Mouse (Mus musculus) mature B cell (primary cell): ENCODE data around the gene Lgals12.

Source experiments
- in situ Hi-C: fragments of 300-500 bp; cut with MboI; formaldehyde crosslinking; loops from 2 replicates; pipeline ENCODE4 v1.14.3; 2019

Lgals12 gene

DNA sequence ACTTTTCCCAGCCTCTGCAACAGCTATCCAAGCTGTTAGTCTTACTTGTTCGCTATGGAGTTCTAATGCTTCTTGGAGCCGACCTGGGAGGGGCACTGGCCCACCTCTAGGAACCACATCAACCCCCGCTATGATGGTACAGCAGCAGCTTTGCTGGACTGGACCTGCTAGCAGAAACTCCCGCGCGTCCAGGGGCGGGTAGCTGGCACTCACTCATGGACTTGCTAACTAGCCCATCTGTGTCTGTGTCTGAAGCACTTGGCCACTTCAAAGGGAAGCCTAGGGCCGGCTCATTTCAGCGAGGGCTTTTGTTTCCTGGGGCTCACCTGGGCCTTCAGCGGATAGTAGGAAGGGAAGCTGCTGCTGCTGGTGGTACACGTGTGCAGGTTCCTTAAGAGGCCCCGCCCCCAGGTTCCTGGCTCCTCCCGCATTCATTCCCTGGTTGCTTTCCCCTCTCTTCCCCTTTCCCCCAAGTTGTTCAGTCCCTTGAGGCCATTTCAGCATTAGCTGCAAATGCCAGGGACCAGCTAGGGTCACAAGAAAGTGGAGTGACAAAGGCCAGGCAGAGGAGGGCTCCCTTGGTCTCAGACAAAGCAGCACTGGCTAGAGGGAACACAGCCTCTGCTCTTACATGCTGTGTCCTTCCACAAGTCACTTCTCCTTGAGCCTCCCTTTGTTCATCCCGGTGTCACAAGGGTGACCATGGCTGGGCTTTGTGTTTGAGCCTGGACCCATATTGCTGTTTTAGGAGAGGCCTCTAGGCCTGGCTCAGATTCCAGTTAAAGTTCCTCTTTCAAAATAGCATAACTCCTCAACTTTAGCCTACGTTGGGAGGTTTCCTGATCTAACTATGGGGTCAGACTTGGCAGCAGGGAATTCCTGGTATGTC is at the start of gene Lgals12:
Gene Lgals12, minus strand, starts transcription at position 393 of the 889 bp plus-strand sequence.
- in situ Hi-C loops: no loop called here

DNA sequence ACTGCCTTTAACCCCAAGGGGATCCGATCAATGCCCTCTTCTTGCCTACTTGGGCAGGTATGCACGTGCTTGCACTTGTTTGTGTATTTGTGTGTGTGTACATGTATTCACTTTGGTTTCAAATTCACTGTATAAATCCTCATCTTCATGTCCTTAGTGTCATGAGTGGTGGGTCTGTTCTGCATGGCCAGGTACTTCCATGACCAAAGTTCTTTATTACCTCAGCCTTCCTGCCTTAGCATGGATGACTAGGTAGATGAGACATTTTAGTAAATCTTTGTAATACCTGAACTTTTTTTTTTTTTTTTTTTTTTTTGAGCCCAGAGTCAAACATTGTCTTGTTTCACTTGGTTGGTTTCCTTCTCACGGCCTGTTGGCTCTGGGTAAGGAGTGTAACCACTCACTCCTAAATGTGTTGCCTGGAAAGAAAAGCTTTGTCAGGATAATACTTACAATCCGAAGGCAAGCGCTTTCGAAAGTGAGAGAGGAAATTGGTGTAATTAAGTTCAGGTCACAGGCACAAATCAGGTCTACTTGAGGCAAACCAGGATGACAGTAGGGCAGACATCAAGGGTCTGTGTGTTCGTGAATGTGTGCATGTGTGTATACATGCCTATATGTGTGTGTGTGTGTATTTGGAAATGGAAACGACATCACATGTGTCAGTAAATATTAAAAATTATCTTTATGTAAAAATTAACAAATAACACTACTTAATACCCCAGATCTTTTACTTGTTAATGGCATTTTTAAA is 42.1 kb upstream of the Lgals12 start:
- in situ Hi-C loops: no loop called here

- in situ Hi-C loops: no loop called here
Measured at GRCm38 (mm10) chr19:7633786-7634185, 26.8 kb upstream of the Lgals12 start.

- in situ Hi-C loops: no loop called here
Measured at GRCm38 (mm10) chr19:7633021-7633420, 26.0 kb upstream of the Lgals12 start.

GRCm38 (mm10) chr19:7617696-7618095 is 10.7 kb upstream of the Lgals12 start:
- in situ Hi-C loops: no loop called here

DNA sequence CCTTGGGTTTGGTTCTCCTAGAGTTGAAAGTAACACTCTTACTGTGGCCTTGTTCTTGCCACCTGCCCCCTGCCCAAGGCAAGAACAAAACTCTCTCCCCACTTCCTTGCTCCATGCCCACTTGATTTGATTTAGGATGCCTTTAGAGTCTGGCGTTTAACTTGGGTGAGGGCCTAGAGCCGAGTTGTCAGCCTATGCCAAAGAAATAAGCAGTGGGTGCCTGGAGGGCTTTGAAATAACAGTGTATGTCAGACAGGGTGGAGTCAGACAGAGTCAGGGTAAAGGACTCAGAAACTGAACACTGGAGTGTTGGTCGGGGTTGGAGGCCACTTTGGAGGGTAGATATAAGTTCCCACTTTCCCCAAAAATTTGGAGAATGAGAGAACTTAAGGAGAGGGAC is 10.1 kb upstream of the Lgals12 start:
- in situ Hi-C loops: no loop called here

DNA sequence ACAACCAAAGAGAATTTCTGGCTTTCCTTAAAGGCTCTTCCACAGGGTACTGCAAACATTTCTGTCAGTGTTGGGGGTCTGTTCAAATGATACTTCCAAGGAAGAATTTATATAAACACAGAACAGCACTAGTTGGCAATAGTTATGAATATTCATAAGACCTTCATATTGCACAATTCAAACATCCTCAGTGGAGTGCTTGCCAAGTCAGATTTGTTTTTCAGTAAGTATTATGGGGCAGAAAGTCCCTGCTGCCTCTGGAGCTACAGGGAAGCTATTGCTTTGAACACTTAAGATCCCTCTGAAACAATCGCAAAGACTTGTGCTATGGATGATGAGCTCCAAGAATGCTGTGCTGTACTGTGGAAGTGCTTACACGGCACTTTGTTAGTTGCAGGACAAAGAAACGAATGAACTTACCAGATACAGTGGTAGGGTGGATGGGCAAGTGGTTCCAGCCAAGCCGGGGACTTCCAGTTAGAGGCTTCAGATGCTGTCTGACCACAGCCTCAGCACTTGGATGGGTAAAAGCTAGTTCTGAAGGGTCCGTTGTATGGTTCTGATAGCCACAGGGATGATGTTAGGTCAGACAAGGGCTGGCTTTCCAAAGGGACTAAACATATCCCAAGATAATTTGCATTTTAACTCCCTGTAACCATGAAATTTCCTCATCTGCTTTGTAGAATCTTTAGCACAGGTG is 9.4 kb upstream of the Lgals12 start:
- in situ Hi-C loops: no loop called here

DNA sequence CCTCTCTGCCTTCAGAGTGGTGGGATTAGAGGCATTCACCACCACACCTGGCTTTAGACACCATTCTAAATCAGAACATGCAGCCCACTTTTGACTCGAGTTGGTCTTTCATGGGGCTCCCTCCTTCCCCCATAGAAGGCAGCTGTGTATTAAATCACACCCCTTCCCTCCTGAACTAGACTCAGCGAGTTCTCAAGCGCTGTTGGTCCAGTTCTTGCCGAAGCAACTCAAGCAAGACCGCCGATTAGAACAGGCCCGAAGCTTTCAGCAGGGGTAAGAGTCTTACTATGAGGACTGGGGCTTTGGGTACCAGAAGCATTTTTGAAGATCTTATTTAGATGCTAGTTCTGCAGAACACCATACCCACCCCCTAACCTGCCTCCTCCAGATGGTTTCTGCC is 6.2 kb upstream of the Lgals12 start:
- in situ Hi-C loops: no loop called here

GRCm38 (mm10) chr19:7611942-7612757 is 5.2 kb upstream of the Lgals12 start, which contains the start of gene Hrasls5:
Gene Hrasls5 (plus strand): TSS chr19:7612541.
- in situ Hi-C loops: no loop called here

DNA sequence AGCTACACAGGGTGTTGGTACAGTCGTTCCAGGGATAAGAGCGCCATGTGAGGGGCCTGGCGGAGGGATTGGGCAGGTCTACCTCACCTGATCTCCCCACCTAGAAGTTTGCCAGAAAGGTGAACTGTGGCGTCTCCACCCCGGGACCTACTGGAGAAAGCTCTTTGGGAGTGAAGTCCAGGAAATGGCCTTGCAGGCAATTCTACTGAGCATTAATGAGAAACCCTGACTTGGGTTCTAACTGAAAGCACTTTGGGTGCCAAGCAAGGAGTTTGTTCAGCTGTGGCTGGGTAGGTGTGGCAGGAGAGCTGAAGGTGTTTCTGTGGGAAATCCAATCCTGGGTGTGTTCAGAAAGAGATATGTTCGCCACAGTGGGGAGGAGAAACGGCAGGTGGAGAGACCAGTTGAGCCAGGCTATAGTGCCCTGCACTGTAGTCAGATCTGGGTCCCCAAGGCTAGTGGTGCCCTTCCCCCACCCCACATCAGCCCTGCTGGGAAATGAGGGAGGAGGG is 753 bp upstream of the Lgals12 start:
- in situ Hi-C loops: no loop called here

- in situ Hi-C loops: no loop called here
Measured at GRCm38 (mm10) chr19:7605930-7606783, 836 bp downstream of the Lgals12 start.

- in situ Hi-C loops: no loop called here
Measured at GRCm38 (mm10) chr19:7605013-7605412, 2.0 kb downstream of the Lgals12 start.

GRCm38 (mm10) chr19:7604107-7604506 is 2.9 kb downstream of the Lgals12 start:
- in situ Hi-C loops: no loop called here

DNA sequence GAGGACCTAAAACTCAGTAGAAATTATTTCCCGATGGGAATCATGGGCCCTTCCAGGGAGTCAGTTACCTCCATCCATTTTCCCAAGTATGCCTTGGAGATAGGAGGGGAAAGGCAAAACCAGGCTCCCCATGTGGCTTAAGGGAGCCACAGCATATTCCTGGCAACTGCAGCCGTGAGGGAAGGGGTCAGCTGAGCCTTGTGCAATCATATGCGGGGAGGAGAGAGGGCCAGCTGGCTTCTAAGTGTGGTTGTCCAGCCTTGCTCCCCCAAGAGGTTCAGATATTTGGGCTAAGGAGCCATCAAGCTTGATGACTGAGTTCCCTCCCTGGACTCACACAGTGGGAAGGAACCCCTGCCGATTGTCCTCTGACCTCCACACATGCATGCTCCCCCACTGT is 5.4 kb downstream of the Lgals12 start:
- in situ Hi-C loops: no loop called here

GRCm38 (mm10) chr19:7598481-7598880 is 8.5 kb downstream of the Lgals12 start:
- in situ Hi-C loops: no loop called here

- in situ Hi-C loops: no loop called here
Measured at GRCm38 (mm10) chr19:7595534-7595933, 11.5 kb downstream of the Lgals12 start.

- in situ Hi-C loops: no loop called here
Measured at GRCm38 (mm10) chr19:7592018-7592417, 15.0 kb downstream of the Lgals12 start.

DNA sequence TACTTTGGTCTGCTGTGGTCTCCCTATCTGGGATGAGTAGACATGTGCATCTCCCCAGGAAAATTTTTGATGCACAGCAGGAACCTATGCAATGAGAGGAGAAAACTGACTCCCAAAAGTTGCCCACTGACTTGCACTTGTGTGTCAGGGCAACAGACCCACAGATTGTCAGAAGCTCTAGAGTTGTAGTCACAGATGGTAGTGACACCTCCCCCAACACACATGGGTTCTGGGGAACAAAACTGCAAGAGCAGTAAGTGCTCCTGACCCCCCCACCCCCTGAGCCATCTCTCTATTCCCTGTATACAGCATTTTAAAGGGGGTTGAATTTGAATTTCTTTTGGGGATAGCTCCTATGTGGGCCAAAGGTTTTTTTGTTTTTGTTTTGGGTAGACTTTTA is 16.2 kb downstream of the Lgals12 start:
- in situ Hi-C loops: no loop called here

- in situ Hi-C loops: no loop called here
Measured at GRCm38 (mm10) chr19:7585764-7586163, 21.2 kb downstream of the Lgals12 start.

- in situ Hi-C loops: no loop called here
Measured at GRCm38 (mm10) chr19:7585279-7585678, 21.7 kb downstream of the Lgals12 start.
